Mouse (Mus musculus): ENCODE measurements at regions not wholly inside any gene's neighbourhood (a gene's known extent, or its start where the extent isn't known, plus 50 kb on each side); places are given as distances from the start of the nearest gene placed in this dataset.

DNA sequence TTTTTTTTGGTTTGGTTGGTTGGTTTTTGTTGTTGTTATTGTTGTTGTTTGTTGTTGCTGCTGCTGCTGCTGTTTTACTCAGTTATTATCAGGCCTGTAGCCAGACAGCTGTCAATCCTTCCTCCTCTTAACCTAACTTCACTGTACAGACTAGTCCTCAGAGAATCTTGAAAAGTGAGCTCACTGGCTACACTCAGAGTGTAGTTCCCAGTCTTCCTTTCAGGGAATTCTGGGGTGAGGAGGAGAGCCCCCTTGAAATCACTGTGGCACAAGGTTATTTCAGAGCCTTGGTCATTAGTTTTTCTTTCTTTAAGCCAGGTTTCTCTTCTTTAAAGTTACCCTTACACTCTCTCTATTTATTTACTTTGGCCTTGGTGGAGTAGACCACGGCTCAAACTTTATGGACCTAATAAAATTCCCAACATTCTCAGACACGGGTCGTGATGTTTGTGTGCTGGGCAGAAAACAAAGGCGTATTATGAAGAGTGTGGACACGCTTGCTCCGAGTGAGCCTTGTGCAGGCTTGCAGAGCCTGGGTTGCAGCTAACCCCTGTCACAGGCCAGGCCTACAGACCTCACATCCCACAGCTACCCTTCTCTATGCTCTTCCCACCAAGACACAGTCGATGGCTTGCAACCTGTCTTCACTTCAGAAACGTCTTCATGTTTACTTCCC, 156.9 kb upstream of the Sfrp2 start:
- no peak for TF ChIP-seq CTCF (IDR thresholded peaks at IDR 0.05; ENCODE audit: insufficient read depth, low read length)
- no peak for TF ChIP-seq POLR2A (IDR thresholded peaks at IDR 0.05; ENCODE audit: borderline replicate concordance, extremely low read depth, low read depth, low read length)
